Mouse (Mus musculus): ENCODE measurements around the gene Epm2a. TPM values are rescaled to one million over a fixed set of nuclear protein-coding genes. Genes with fewer than 3 reads are reported as not detected.

Epm2a gene
- total and polyA plus RNA-seq, 3 experiments = not detected

DNA sequence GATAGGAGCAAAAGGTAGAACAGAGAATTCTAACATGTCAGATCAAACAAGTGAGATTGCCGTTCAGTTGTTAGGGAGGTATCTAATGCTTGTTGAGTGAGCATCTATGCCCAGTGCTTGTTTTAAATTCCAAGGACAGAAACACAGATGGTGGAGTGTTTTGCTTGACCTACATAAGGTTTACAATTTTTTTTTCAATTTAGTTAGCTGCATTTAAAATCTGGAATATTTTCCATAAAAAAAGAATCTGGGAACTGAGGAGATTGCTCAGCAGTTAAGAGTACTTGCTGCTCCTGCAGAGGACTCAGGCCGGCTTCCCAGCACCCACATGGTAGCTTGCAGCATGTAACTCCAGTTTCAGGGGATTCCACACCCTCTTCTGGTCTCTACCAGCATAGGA lies 109.3 kb downstream of the Epm2a start:
- in situ Hi-C loops (cut with MboI; ENCODE audit: low pct_ligation_motif_present, low pct_unique_long_range_greater_than_20kb, low sequenced_read_pairs) (no loop called here), dilution Hi-C loops (cut with MboI; ENCODE audit: extremely low pct_ligation_motif_present, extremely low pct_unique_long_range_greater_than_20kb, low sequenced_read_pairs) (no loop called here)
- no peak overlapping the region for H3K27ac ChIP-seq (ENCODE audit: insufficient read depth, low read depth)
- H3K36me3 ChIP-seq (replicated peaks in 1 of 2; ENCODE audit: control insufficient read depth in 1 of 2, insufficient read depth in 1 of 2, low read length in 1 of 2) = no peaks in the 10 kb centered on the region
- H3K4me1 ChIP-seq (ENCODE audit: control insufficient read depth in 1 of 2, insufficient read depth in 2 of 2) = peaks cover 0 to 15% of the 10 kb centered on the region in 2 experiments; a peak in 2 of 4 replicates
- no peak for TF ChIP-seq USF1 (IDR thresholded peaks at IDR 0.05; ENCODE audit: low read depth, low read length)
- TF ChIP-seq EP300 (IDR thresholded peaks at IDR 0.05; ENCODE audit: low read length) = no peak
- no peak for TF ChIP-seq HCFC1 (IDR thresholded peaks at IDR 0.05; ENCODE audit: low read depth, low read length)
- H3K9me3 ChIP-seq (replicated peaks; ENCODE audit: low read length) = no peaks in the 10 kb centered on the region
- no peak overlapping the region for H3K4me3 ChIP-seq (replicated peaks in 1 of 3; ENCODE audit: low read depth in 2 of 3, low read length in 2 of 3, poor library complexity in 1 of 3)
- no peaks in the 10 kb centered on the region for H3K79me2 ChIP-seq (replicated peaks; ENCODE audit: control insufficient read depth, extremely low read depth, insufficient read depth, poor library complexity, severe bottlenecking)
- no peak for DNase-seq (ENCODE audit: extremely low read depth)
- no peak overlapping the region for H3K4me2 ChIP-seq (ENCODE audit: insufficient read depth, low read depth, poor library complexity, severe bottlenecking)
- no peaks in the 10 kb centered on the region for H3K27me3 ChIP-seq (replicated peaks)
- H3K9ac ChIP-seq (ENCODE audit: insufficient read depth, low read depth) = no peak overlapping the region

GRCm38 (mm10) chr10:11457445-11457844 lies 114.2 kb downstream of the Epm2a start:
- Histone ChIP-seq H3K36me3 (replicated peaks in 1 of 2; ENCODE audit: control insufficient read depth in 1 of 2, insufficient read depth in 1 of 2, low read length in 1 of 2) (no peaks in the 10 kb centered on the region), H3K9ac (ENCODE audit: insufficient read depth, low read depth) (no peak overlapping the region), H3K27ac (ENCODE audit: insufficient read depth, low read depth) (no peak overlapping the region), H3K27me3 (replicated peaks) (no peaks in the 10 kb centered on the region), H3K4me2 (ENCODE audit: insufficient read depth, low read depth, poor library complexity, severe bottlenecking) (no peak overlapping the region), H3K9me3 (replicated peaks; ENCODE audit: low read length) (no peaks in the 10 kb centered on the region), H3K4me3 (replicated peaks in 1 of 3; ENCODE audit: low read depth in 2 of 3, low read length in 2 of 3, poor library complexity in 1 of 3) (no peak overlapping the region), H3K4me1 (ENCODE audit: control insufficient read depth in 1 of 2, insufficient read depth in 2 of 2) (no peaks in the 10 kb centered on the region), H3K79me2 (replicated peaks; ENCODE audit: control insufficient read depth, extremely low read depth, insufficient read depth, poor library complexity, severe bottlenecking) (no peaks in the 10 kb centered on the region)
- dilution Hi-C loops (cut with MboI; ENCODE audit: extremely low pct_ligation_motif_present, extremely low pct_unique_long_range_greater_than_20kb, low sequenced_read_pairs) (no loop called here), in situ Hi-C loops (cut with MboI; ENCODE audit: low pct_ligation_motif_present, low pct_unique_long_range_greater_than_20kb, low sequenced_read_pairs) (no loop called here)
- peak; percentile 21 for DNase-seq (ENCODE audit: extremely low read depth)
- TF ChIP-seq CTCF (conservative IDR thresholded peaks at IDR 0.05 in 1 of 2, IDR thresholded peaks at IDR 0.05 in 1 of 2; ENCODE audit: low read depth in 2 of 2, low read length in 2 of 2) = peak; percentile 47 to 68
- peak; percentile 17 for TF ChIP-seq SMC3 (IDR thresholded peaks at IDR 0.05; ENCODE audit: low read depth, low read length)
- TF ChIP-seq TBP (conservative IDR thresholded peaks at IDR 0.05; ENCODE audit: low read depth, low read length) = no peak
- TF ChIP-seq MYC (IDR thresholded peaks at IDR 0.05; ENCODE audit: low read depth, low read length) = no peak
- no peak for TF ChIP-seq E2F4 (IDR thresholded peaks at IDR 0.05; ENCODE audit: insufficient replicate concordance, low read depth, low read length)

GRCm38 (mm10) chr10:11491956-11492355 lies 148.8 kb downstream of the Epm2a start:
- TF ChIP-seq GABPA (IDR thresholded peaks at IDR 0.05; ENCODE audit: insufficient replicate concordance, low read depth, low read length) = no peak
- no peak for TF ChIP-seq TBP (conservative IDR thresholded peaks at IDR 0.05; ENCODE audit: low read depth, low read length)
- no peak for TF ChIP-seq MAX (IDR thresholded peaks at IDR 0.05; ENCODE audit: low read length)
- TF ChIP-seq MEF2A (IDR thresholded peaks at IDR 0.05; ENCODE audit: borderline replicate concordance, low read depth, low read length) = no peak
- TF ChIP-seq USF2 (conservative IDR thresholded peaks at IDR 0.05; ENCODE audit: low read depth, low read length) = no peak
- TF ChIP-seq E2F4 (IDR thresholded peaks at IDR 0.05; ENCODE audit: insufficient replicate concordance, low read depth, low read length) = no peak
- no peak for TF ChIP-seq CHD1 (IDR thresholded peaks at IDR 0.05; ENCODE audit: low read depth, low read length)
- no peak for TF ChIP-seq NRF1 (IDR thresholded peaks at IDR 0.05; ENCODE audit: low read depth, low read length)
- no peak for TF ChIP-seq SMC3 (IDR thresholded peaks at IDR 0.05; ENCODE audit: low read depth, low read length)
- TF ChIP-seq ZNF384 (IDR thresholded peaks at IDR 0.05; ENCODE audit: low read depth, low read length) = no peak
- no peak for TF ChIP-seq UBTF (IDR thresholded peaks at IDR 0.05; ENCODE audit: low read depth, low read length)
- no peak for TF ChIP-seq RAD21 (IDR thresholded peaks at IDR 0.05; ENCODE audit: low read depth, low read length)
- no peak for TF ChIP-seq MYC (IDR thresholded peaks at IDR 0.05; ENCODE audit: low read depth, low read length)
- no peak for TF ChIP-seq POLR2A (IDR thresholded peaks at IDR 0.05; ENCODE audit: low read depth, low read length)
- TF ChIP-seq JUND (conservative IDR thresholded peaks at IDR 0.05; ENCODE audit: low read depth, low read length) = no peak
- TF ChIP-seq KAT2A (IDR thresholded peaks at IDR 0.05; ENCODE audit: insufficient replicate concordance, low read length) = no peak
- no peak overlapping the region for H3K27ac ChIP-seq (ENCODE audit: insufficient read depth, low read depth)
- H3K79me2 ChIP-seq (replicated peaks; ENCODE audit: control insufficient read depth, extremely low read depth, insufficient read depth, poor library complexity, severe bottlenecking) = no peaks in the 10 kb centered on the region
- in situ Hi-C loops (cut with MboI; ENCODE audit: low pct_ligation_motif_present, low pct_unique_long_range_greater_than_20kb, low sequenced_read_pairs) (no loop called here), dilution Hi-C loops (cut with MboI; ENCODE audit: extremely low pct_ligation_motif_present, extremely low pct_unique_long_range_greater_than_20kb, low sequenced_read_pairs) (no loop called here)
- H3K27me3 ChIP-seq (replicated peaks) = no peaks in the 10 kb centered on the region
- no peak overlapping the region for H3K4me2 ChIP-seq (ENCODE audit: insufficient read depth, low read depth, poor library complexity, severe bottlenecking)
- no peaks in the 10 kb centered on the region for H3K36me3 ChIP-seq (replicated peaks in 1 of 2; ENCODE audit: control insufficient read depth in 1 of 2, insufficient read depth in 1 of 2, low read length in 1 of 2)
- H3K4me1 ChIP-seq (ENCODE audit: control insufficient read depth in 1 of 2, insufficient read depth in 2 of 2) = no peaks in the 10 kb centered on the region
- H3K9me3 ChIP-seq (replicated peaks; ENCODE audit: low read length) = peaks cover 4% of the 10 kb centered on the region
- no peak overlapping the region for H3K9ac ChIP-seq (ENCODE audit: insufficient read depth, low read depth)
- no peak overlapping the region for H3K4me3 ChIP-seq (replicated peaks in 1 of 3; ENCODE audit: low read depth in 2 of 3, low read length in 2 of 3, poor library complexity in 1 of 3)
- peak; percentile 92 for DNase-seq (ENCODE audit: extremely low read depth)
